Mouse (Mus musculus) MEL (cell line): Measurements from ENCODE around the gene Capn9.

ENCODE experiments used
- BHLHE40 ChIP-seq: IDR thresholded peaks from 2 replicates; pipeline ENCODE4 v1.6.1; 2012; ENCODE audit warnings: low read depth, mild to moderate bottlenecking, inconsistent platforms, low read length, improper control_type of control experiment, borderline replicate concordance
- CHD2 ChIP-seq: IDR thresholded peaks from 2 replicates; pipeline ENCODE4 v1.6.1; 2011; ENCODE audit warnings: low read length, improper control_type of control experiment
- CTCF ChIP-seq, 3 experiments: IDR thresholded peaks in 2 of 3; conservative IDR thresholded peaks in 1 of 3; 2 replicates each; pipeline ENCODE4 v1.5.1; 2011 to 2012; ENCODE audit warnings: low read length in 3 of 3, low read depth in 2 of 3, mild to moderate bottlenecking in 2 of 3, improper control_type of control experiment in 1 of 3, inconsistent platforms in 1 of 3, mixed read lengths in 1 of 3, moderate library complexity in 1 of 3; ENCODE audit not compliant: control insufficient read depth in 1 of 3, insufficient read depth in 1 of 3, poor library complexity in 1 of 3, severe bottlenecking in 1 of 3
- EP300 ChIP-seq, 2 experiments: IDR thresholded peaks; 2 replicates each; pipeline ENCODE4 v1.6.1; 2011; ENCODE audit warnings: improper control_type of control experiment in 2 of 2, low read length in 2 of 2, low read depth in 1 of 2, mild to moderate bottlenecking in 1 of 2
- HCFC1 ChIP-seq: IDR thresholded peaks from 2 replicates; pipeline ENCODE4 v1.6.1; 2012; ENCODE audit warnings: low read depth, mild to moderate bottlenecking, inconsistent platforms, low read length, improper control_type of control experiment, moderate library complexity
- MYC ChIP-seq: IDR thresholded peaks from 2 replicates; pipeline ENCODE4 v1.6.1; 2011; ENCODE audit warnings: low read depth, mild to moderate bottlenecking, low read length, improper control_type of control experiment, moderate library complexity
- NRF1 ChIP-seq: IDR thresholded peaks from 2 replicates; pipeline ENCODE4 v1.6.1; 2014; ENCODE audit warnings: low read depth, mild to moderate bottlenecking, inconsistent platforms, low read length, improper control_type of control experiment, moderate library complexity; ENCODE audit not compliant: poor library complexity, insufficient read depth, severe bottlenecking
- POLR2A ChIP-seq, 2 experiments: IDR thresholded peaks; 2 replicates each; pipeline ENCODE4 v1.6.1; 2011 to 2012; ENCODE audit warnings: low read length in 2 of 2, mild to moderate bottlenecking in 2 of 2, control low read depth in 1 of 2, improper control_type of control experiment in 1 of 2, low read depth in 1 of 2, moderate library complexity in 1 of 2; ENCODE audit not compliant: control insufficient read depth in 1 of 2, insufficient read depth in 1 of 2, poor library complexity in 1 of 2

- no peak for TF ChIP-seq CHD2
- no peak; a peak in 1 of 4 replicates for TF ChIP-seq POLR2A (IDR thresholded peaks at IDR 0.05; ENCODE audit: control insufficient read depth in 1 of 2, insufficient read depth in 1 of 2, low read depth in 1 of 2, low read length in 2 of 2, poor library complexity in 1 of 2)
- TF ChIP-seq CTCF (IDR thresholded peaks at IDR 0.05 in 2 of 3, conservative IDR thresholded peaks at IDR 0.05 in 1 of 3; ENCODE audit: control insufficient read depth in 1 of 3, insufficient read depth in 1 of 3, low read depth in 2 of 3, low read length in 3 of 3, poor library complexity in 1 of 3, severe bottlenecking in 1 of 3), result no peak
- TF ChIP-seq MYC, result no peak
- 0 out of 2 replicates have a peak, but pooled peaks have one; percentile 44 for TF ChIP-seq HCFC1
- TF ChIP-seq EP300 (IDR thresholded peaks at IDR 0.05; ENCODE audit: low read depth in 1 of 2, low read length in 2 of 2), result peak in 1 of 2 experiments; percentile 16; a peak in 1 of 4 replicates
- no peak for TF ChIP-seq NRF1
- TF ChIP-seq BHLHE40, result no peak
Observed at GRCm38 (mm10) chr8:124662446-124663111, 86.7 kb downstream of the Capn9 start.
